12 mouse cellular contexts compared by ENCODE assay signal in genomic region chr9:42035213-42035765, GRCm38 (mm10).
DNase-seq lines count a peak whose midpoint lies in the region; ATAC-seq and TF ChIP-seq lines count a peak whose summit lies in the region.
"Had no signal": no experiment of that assay in that cellular context is flagged by ENCODE, and none has a peak within 500 bp of the region (broad histone marks: within the 10 kb centered on the region; RNA-seq: fewer than 3 reads in every experiment).

No protein-coding gene starts in this region.

- H3K4me2 ChIP-seq in kidney, embryonic 16.5 days (replicated peaks; ENCODE audit: low read depth, low read length): no peak overlapping the region
- H3K4me2 ChIP-seq: embryonic facial prominence, embryonic 15.5 days; forebrain, embryonic 15.5 days; limb, embryonic 13.5 days had no signal

- no peaks in the 10 kb centered on the region for H3K27me3 ChIP-seq in kidney, adult 2 months (replicated peaks; ENCODE audit: control insufficient read depth, insufficient read depth, low read length)
- H3K27me3 ChIP-seq in kidney, embryonic 16.5 days (ENCODE audit: insufficient read depth, low read length): no peaks in the 10 kb centered on the region
- H3K27me3 ChIP-seq: embryonic facial prominence, embryonic 15.5 days; forebrain, embryonic 15.5 days; limb, embryonic 13.5 days had no signal

- no peaks in the 10 kb centered on the region for H3K36me3 ChIP-seq in kidney, adult 2 months (ENCODE audit: control insufficient read depth, insufficient read depth, low read length)
- H3K36me3 ChIP-seq in kidney, embryonic 16.5 days (ENCODE audit: insufficient read depth, low read length): no peaks in the 10 kb centered on the region

- no peak for ATAC-seq in kidney, embryonic 16.5 days (ENCODE audit: low FRiP score, low TSS enrichment)
- ATAC-seq: forebrain, embryonic 15.5 days had no signal

- TF ChIP-seq CTCF in kidney, adult 2 months (conservative IDR thresholded peaks at IDR 0.05; ENCODE audit: insufficient read depth, insufficient read length, low read depth, low read length): no peak

- H3K9ac ChIP-seq in kidney, embryonic 16.5 days (replicated peaks; ENCODE audit: low read length): no peak overlapping the region
- H3K9ac ChIP-seq: embryonic facial prominence, embryonic 15.5 days; forebrain, embryonic 15.5 days; limb, embryonic 13.5 days had no signal

- no peaks in the 10 kb centered on the region for H3K9me3 ChIP-seq in kidney, embryonic 16.5 days (ENCODE audit: low read length)
- H3K9me3 ChIP-seq: embryonic facial prominence, embryonic 15.5 days; forebrain, embryonic 15.5 days; limb, embryonic 13.5 days had no signal

- TF ChIP-seq POLR2A in kidney, adult 2 months (IDR thresholded peaks at IDR 0.05; ENCODE audit: low read depth, low read length): no peak

- WGBS in kidney, adult 2 months: 43% methylated on average over 12 of the region's 12 CpGs
- WGBS in kidney, embryonic 16.5 days: 57% methylated on average over 12 of the region's 12 CpGs

- DNase-seq in adrenal gland, adult 2 months: peak; percentile 55
- DNase-seq in adrenal gland, postnatal 4 days (ENCODE audit: low spot score in 2 of 2): no peak
- peak; percentile 13 for DNase-seq in kidney, adult 2 months
- DNase-seq in ovary, adult 18-20 months (ENCODE audit: low spot score): peak; percentile 21
- no peak for DNase-seq in ovary, postnatal 14 days (ENCODE audit: low spot score)
- peak; percentile 87 to 91 for DNase-seq in cerebellum, postnatal 36 days
- DNase-seq in urinary bladder, adult 2 months (ENCODE audit: low spot score): no peak
- DNase-seq: heart, adult 11 months had no signal

- no peak overlapping the region for H3K27ac ChIP-seq in kidney, adult 2 months (ENCODE audit: insufficient read depth, low read depth, low read length)
- H3K27ac ChIP-seq in kidney, embryonic 16.5 days (ENCODE audit: low read length): no peak overlapping the region
- H3K27ac ChIP-seq: embryonic facial prominence, embryonic 15.5 days; forebrain, embryonic 15.5 days; limb, embryonic 13.5 days had no signal

- H3K4me1 ChIP-seq in kidney, adult 2 months (ENCODE audit: control insufficient read depth, insufficient read depth, low read length): peaks cover 15% of the 10 kb centered on the region
- no peaks in the 10 kb centered on the region for H3K4me1 ChIP-seq in kidney, embryonic 16.5 days (ENCODE audit: insufficient read depth, low read length)

- H3K4me3 ChIP-seq in kidney, adult 2 months (ENCODE audit: insufficient read depth, low read depth, low read length): no peak overlapping the region
- no peak overlapping the region for H3K4me3 ChIP-seq in kidney, embryonic 16.5 days (ENCODE audit: low read length)
- H3K4me3 ChIP-seq: embryonic facial prominence, embryonic 15.5 days; forebrain, embryonic 15.5 days; limb, embryonic 13.5 days had no signal

Comparison
In these comparisons a context has a peak if more than half of its experiments do, and no peak if none do; other contexts are left out.
1. DNase-seq: peak in adrenal gland, adult 2 months (single experiment), kidney, adult 2 months (single experiment), ovary, adult 18-20 months (single experiment) and cerebellum, postnatal 36 days (2 of 2); none in adrenal gland, postnatal 4 days (0 of 2), ovary, postnatal 14 days (single experiment) and urinary bladder, adult 2 months (single experiment).